Mouse (Mus musculus) bone marrow, adult 2 months (tissue): ENCODE measurements around the gene Coq5.

Experiments
- CTCF ChIP-seq: fragments of 200-500 bp; IDR thresholded peaks from 2 replicates; pipeline ENCODE4 v1.5.1; 2011; ENCODE audit warnings: low read length, control low read depth; ENCODE audit not compliant: control insufficient read depth, insufficient read depth
- POLR2A ChIP-seq: fragments of 200-500 bp; IDR thresholded peaks from 2 replicates; pipeline ENCODE4 v1.6.1; 2011; ENCODE audit warnings: low read depth, mild to moderate bottlenecking, control low read depth, low read length, borderline replicate concordance; ENCODE audit not compliant: control insufficient read depth

GRCm38 (mm10) chr5:115340007-115340406 lies 60.5 kb downstream of the Coq5 start:
- no peak for TF ChIP-seq CTCF
- TF ChIP-seq POLR2A = no peak
